Mouse (Mus musculus): ENCODE results near the gene Slc40a1. TPM values are rescaled to one million over a fixed set of nuclear protein-coding genes. Genes with fewer than 3 reads are reported as not detected.
A peak's percentile ranks its signal among the peaks of the same experiment; 100 is the strongest.

Gene Slc40a1
- polyA plus RNA-seq, 1 experiment from 2014 or later: 26.0 TPM

DNA sequence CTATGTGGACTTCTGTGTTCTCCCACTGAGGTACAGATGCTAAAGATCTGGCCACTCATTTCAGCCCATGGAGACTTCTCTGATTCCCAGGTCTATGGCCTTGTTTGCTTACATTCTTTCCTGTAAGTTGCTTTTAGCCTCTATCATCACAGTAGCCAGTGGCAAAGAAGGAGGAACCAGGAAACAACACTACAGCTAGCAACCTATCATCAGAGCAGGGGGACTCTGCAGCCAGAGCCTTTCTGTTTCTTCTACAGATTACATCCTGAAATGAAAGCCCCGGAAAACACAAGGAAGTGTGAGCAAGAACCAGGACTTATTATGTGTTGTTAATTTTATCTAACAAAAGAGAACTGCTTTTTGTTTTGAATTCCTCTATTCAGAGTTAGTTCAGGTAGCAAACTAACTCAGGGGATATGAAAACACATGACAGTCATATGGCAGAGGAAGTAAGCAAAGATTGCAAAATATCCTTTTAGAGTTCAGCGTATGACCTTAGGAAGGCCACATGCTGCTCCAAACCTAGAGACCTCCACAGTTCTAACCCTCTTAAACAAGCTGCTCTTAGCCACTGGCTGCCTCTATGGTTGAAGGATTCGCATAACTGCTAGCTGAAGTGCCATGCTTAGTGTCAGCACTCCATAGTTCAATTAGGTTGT, 57.7 kb downstream of the Slc40a1 start:
- 56% methylated on average over 3 of the region's 3 CpGs for WGBS
- ATAC-seq (ENCODE audit: insufficient number of reproducible peaks, insufficient read depth, low FRiP score, low read depth): no peak
- Histone ChIP-seq H3K27ac (replicated peaks in 1 of 2; ENCODE audit: control insufficient read depth in 1 of 2, insufficient read depth in 1 of 2, low read depth in 2 of 2, low read length in 2 of 2) (no peak overlapping the region), H3K9ac (ENCODE audit: low read length) (no peak overlapping the region), H3K27me3 (ENCODE audit: control insufficient read depth, insufficient read depth, low read length) (no peaks in the 10 kb centered on the region), H3K4me3 (ENCODE audit: control insufficient read depth in 1 of 2, insufficient read depth in 1 of 2, low read depth in 1 of 2, low read length in 2 of 2) (no peak overlapping the region), H3K9me3 (ENCODE audit: control insufficient read depth, low read length) (no peaks in the 10 kb centered on the region), H3K4me2 (ENCODE audit: low read length) (no peak overlapping the region), H3K36me3 (ENCODE audit: control insufficient read depth, insufficient read depth, low read length) (no peaks in the 10 kb centered on the region), H3K4me1 (ENCODE audit: control insufficient read depth in 2 of 2, insufficient read depth in 2 of 2, low read length in 2 of 2) (peaks cover 12 to 36% of the 10 kb centered on the region in 2 experiments)

DNA sequence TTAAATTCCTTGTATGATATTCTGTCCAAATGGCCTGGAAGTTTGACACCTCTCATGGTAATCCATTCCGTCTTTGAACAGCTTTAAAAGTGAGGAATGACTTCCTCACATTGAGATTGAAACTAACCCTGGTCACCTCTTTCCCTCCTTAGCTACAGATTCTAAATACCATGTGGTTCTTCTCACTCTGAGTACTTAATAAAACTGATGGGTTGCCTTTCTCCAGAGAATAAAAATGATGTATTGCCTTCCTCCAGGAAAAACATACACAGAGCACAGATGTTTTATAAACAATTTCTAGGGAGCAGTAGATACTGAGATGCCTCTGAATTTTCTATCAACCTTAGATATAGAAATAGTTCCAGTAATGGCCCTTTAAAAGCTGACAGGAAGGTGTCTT, 58.3 kb downstream of the Slc40a1 start:
- Histone ChIP-seq H3K36me3 (ENCODE audit: control insufficient read depth, insufficient read depth, low read length) (no peaks in the 10 kb centered on the region), H3K4me1 (ENCODE audit: control insufficient read depth in 2 of 2, insufficient read depth in 2 of 2, low read length in 2 of 2) (peaks cover 12 to 36% of the 10 kb centered on the region in 2 experiments), H3K27me3 (ENCODE audit: control insufficient read depth, insufficient read depth, low read length) (no peaks in the 10 kb centered on the region), H3K4me3 (ENCODE audit: control insufficient read depth in 1 of 2, insufficient read depth in 1 of 2, low read depth in 1 of 2, low read length in 2 of 2) (no peak overlapping the region), H3K9ac (ENCODE audit: low read length) (no peak overlapping the region), H3K4me2 (ENCODE audit: low read length) (no peak overlapping the region), H3K27ac (replicated peaks in 1 of 2; ENCODE audit: control insufficient read depth in 1 of 2, insufficient read depth in 1 of 2, low read depth in 2 of 2, low read length in 2 of 2) (no peak overlapping the region), H3K9me3 (ENCODE audit: control insufficient read depth, low read length) (no peaks in the 10 kb centered on the region)
- WGBS: 80% methylated on average over 1 of the region's 1 CpGs
- ATAC-seq (ENCODE audit: insufficient number of reproducible peaks, insufficient read depth, low FRiP score, low read depth): no peak

DNA sequence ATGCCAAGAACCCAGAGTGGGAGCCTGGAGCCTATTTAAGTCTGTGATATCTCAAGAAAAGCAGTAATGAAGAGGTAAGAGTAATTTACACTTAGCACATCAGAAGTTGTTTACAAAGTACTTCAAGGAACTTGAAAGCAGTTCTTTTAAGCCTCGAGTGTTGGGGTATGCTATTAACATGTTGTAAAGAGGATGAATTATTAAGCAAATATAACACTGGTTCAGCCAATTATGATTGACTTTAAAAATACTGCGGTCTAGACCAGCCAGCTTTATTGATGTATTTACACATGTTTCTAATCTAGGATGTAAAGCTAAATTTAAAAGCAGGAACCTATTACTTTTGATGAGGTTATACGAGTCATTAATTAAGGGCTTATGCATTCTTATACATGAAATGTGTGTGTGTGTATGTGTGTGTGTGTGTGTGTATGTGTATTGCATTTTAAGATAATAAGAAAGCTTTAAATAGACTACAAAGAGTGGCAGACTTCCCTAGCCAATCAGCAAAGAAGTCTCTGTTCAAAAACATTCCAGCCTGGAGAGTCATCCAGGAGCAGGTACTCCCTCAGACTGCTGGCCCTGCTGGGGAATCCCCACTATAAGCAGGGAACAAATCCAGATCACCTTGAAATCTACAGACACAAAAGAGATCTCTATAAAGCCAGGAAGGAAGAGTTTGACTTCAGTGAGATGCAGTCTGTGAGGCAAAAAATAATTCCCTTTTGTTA, 59.9 kb downstream of the Slc40a1 start:
- WGBS: 64% methylated on average over 3 of the region's 3 CpGs
- Histone ChIP-seq H3K27ac (replicated peaks in 1 of 2; ENCODE audit: control insufficient read depth in 1 of 2, insufficient read depth in 1 of 2, low read depth in 2 of 2, low read length in 2 of 2) (peak overlapping the region in 1 of 2 experiments; percentile 21; a peak in 2 of 4 replicates), H3K27me3 (ENCODE audit: control insufficient read depth, insufficient read depth, low read length) (no peaks in the 10 kb centered on the region), H3K4me1 (ENCODE audit: control insufficient read depth in 2 of 2, insufficient read depth in 2 of 2, low read length in 2 of 2) (peaks cover 12 to 36% of the 10 kb centered on the region in 2 experiments), H3K4me3 (ENCODE audit: control insufficient read depth in 1 of 2, insufficient read depth in 1 of 2, low read depth in 1 of 2, low read length in 2 of 2) (no peak overlapping the region), H3K4me2 (ENCODE audit: low read length) (no peak overlapping the region), H3K36me3 (ENCODE audit: control insufficient read depth, insufficient read depth, low read length) (no peaks in the 10 kb centered on the region), H3K9me3 (ENCODE audit: control insufficient read depth, low read length) (no peaks in the 10 kb centered on the region), H3K9ac (ENCODE audit: low read length) (no peak overlapping the region)
- ATAC-seq (ENCODE audit: insufficient number of reproducible peaks, insufficient read depth, low FRiP score, low read depth): peak; percentile 56; the same call in 1 of the 2 replicates

DNA sequence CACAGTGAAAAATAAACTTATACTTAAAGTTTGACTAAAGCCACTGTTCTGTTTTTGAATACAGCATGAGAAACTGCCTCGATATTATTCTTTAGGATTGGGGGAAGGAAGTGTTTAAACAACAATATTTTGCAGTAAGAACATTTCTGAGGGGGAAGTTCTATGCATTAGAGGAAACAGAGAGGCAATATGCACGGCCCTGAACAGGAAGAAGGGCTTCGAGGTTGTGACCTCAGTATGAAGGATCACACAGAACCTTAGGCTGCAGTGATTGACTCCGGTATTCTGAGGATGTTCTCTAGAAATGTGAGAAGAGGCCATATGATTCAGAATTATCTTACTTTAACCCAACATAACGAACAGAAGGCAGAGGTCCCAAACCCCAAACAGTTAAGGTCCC, 60.6 kb downstream of the Slc40a1 start:
- 60% methylated on average over 5 of the region's 5 CpGs for WGBS
- H3K36me3 ChIP-seq (ENCODE audit: control insufficient read depth, insufficient read depth, low read length): no peaks in the 10 kb centered on the region
- H3K4me2 ChIP-seq (ENCODE audit: low read length): no peak overlapping the region
- H3K9ac ChIP-seq (ENCODE audit: low read length): no peak overlapping the region
- no peak overlapping the region for H3K4me3 ChIP-seq (ENCODE audit: control insufficient read depth in 1 of 2, insufficient read depth in 1 of 2, low read depth in 1 of 2, low read length in 2 of 2)
- H3K4me1 ChIP-seq (ENCODE audit: control insufficient read depth in 2 of 2, insufficient read depth in 2 of 2, low read length in 2 of 2): peaks cover 12 to 36% of the 10 kb centered on the region in 2 experiments
- H3K9me3 ChIP-seq (ENCODE audit: control insufficient read depth, low read length): no peaks in the 10 kb centered on the region
- H3K27me3 ChIP-seq (ENCODE audit: control insufficient read depth, insufficient read depth, low read length): no peaks in the 10 kb centered on the region
- no peak overlapping the region for H3K27ac ChIP-seq (replicated peaks in 1 of 2; ENCODE audit: control insufficient read depth in 1 of 2, insufficient read depth in 1 of 2, low read depth in 2 of 2, low read length in 2 of 2)
- ATAC-seq (ENCODE audit: insufficient number of reproducible peaks, insufficient read depth, low FRiP score, low read depth): no peak

DNA sequence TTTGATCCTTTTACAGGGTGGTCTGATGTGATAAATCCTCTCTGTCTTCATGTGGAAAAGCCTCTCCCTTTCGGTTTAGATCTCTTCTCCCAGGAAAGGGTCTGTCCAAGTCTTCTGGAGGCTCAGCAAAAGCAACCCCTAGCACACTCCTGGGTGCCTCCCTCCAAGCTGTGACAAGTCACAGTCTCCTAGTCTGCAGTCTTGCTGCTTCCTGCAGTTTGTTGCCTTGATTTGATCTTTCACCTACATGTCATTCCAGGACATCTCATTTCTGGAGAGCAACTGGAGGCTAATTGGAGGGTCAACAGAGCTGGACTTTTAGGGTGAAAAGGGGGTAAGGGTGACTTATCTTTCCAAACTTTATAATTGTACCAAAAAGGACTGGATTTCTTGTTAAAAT, 61.0 kb downstream of the Slc40a1 start:
- WGBS: 21% methylated on average over 1 of the region's 1 CpGs
- peak overlapping the region in 1 of 2 experiments; percentile 45; a peak in 2 of 4 replicates for H3K27ac ChIP-seq (replicated peaks in 1 of 2; ENCODE audit: control insufficient read depth in 1 of 2, insufficient read depth in 1 of 2, low read depth in 2 of 2, low read length in 2 of 2)
- H3K4me1 ChIP-seq (ENCODE audit: control insufficient read depth in 2 of 2, insufficient read depth in 2 of 2, low read length in 2 of 2): peaks cover 12 to 38% of the 10 kb centered on the region in 2 experiments

DNA sequence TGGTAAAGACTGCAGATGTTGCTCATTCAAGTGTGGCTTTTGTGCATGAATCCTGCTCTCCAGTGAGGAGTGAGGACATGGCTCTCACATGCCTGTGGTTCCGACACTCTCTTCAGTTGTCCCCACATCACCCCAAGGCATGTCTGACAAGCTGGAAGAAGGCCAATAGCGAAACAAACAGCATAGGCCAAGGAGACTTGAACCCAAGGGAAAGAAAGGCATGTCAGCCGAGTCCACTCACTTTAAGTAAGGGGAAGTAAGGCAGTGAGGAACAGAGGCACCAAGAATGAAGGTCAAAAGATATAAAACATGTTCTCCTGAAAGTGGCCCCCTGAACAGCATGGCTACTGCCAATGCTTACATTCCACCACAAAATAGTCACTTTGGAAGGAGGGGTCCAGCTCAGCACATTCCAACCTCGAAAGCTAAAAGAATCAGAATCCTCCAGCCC, 61.7 kb downstream of the Slc40a1 start:
- no peak overlapping the region for H3K4me3 ChIP-seq (ENCODE audit: control insufficient read depth in 1 of 2, insufficient read depth in 1 of 2, low read depth in 1 of 2, low read length in 2 of 2)
- no peaks in the 10 kb centered on the region for H3K9me3 ChIP-seq (ENCODE audit: control insufficient read depth, low read length)
- no peak overlapping the region for H3K9ac ChIP-seq (ENCODE audit: low read length)
- peaks cover 12 to 45% of the 10 kb centered on the region in 2 experiments for H3K4me1 ChIP-seq (ENCODE audit: control insufficient read depth in 2 of 2, insufficient read depth in 2 of 2, low read length in 2 of 2)
- 43% methylated on average over 4 of the region's 4 CpGs for WGBS
- ATAC-seq (ENCODE audit: insufficient number of reproducible peaks, insufficient read depth, low FRiP score, low read depth): no peak
- H3K27ac ChIP-seq (replicated peaks in 1 of 2; ENCODE audit: control insufficient read depth in 1 of 2, insufficient read depth in 1 of 2, low read depth in 2 of 2, low read length in 2 of 2): peak overlapping the region; percentile 3 to 39; a peak in 2 of 4 replicates
- no peak overlapping the region for H3K4me2 ChIP-seq (ENCODE audit: low read length)
- no peaks in the 10 kb centered on the region for H3K36me3 ChIP-seq (ENCODE audit: control insufficient read depth, insufficient read depth, low read length)
- H3K27me3 ChIP-seq (ENCODE audit: control insufficient read depth, insufficient read depth, low read length): no peaks in the 10 kb centered on the region

More for the DNA sequence above, 61.0 kb downstream of the Slc40a1 start:
- Histone ChIP-seq H3K9ac (ENCODE audit: low read length) (no peak overlapping the region), H3K4me3 (ENCODE audit: control insufficient read depth in 1 of 2, insufficient read depth in 1 of 2, low read depth in 1 of 2, low read length in 2 of 2) (no peak overlapping the region), H3K4me2 (ENCODE audit: low read length) (no peak overlapping the region), H3K9me3 (ENCODE audit: control insufficient read depth, low read length) (no peaks in the 10 kb centered on the region), H3K27me3 (ENCODE audit: control insufficient read depth, insufficient read depth, low read length) (no peaks in the 10 kb centered on the region), H3K36me3 (ENCODE audit: control insufficient read depth, insufficient read depth, low read length) (no peaks in the 10 kb centered on the region)
- no peak for ATAC-seq (ENCODE audit: insufficient number of reproducible peaks, insufficient read depth, low FRiP score, low read depth)

DNA sequence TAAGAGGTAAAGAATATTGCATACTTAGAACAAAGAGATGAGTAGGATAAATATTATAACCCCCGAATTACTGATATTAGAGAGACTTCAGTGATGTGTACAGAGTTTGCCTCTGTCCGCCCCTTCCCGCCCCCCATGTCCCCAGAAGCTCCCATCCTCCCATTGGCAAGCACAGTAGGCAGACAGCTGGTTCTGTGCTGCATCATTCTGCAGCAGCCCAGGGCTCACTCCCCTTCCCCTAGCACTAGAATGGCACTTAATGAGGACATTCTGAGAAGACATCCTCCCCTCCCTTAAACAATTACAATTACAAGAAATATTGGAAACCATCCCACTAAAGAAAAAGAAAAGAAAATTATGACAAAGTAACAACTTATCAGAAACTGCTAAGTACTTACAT, 62.7 kb downstream of the Slc40a1 start:
- WGBS: 91% methylated on average over 3 of the region's 3 CpGs
- H3K9ac ChIP-seq (ENCODE audit: low read length): no peak overlapping the region

More for the DNA sequence above, 62.7 kb downstream of the Slc40a1 start:
- H3K27ac ChIP-seq (replicated peaks in 1 of 2; ENCODE audit: control insufficient read depth in 1 of 2, insufficient read depth in 1 of 2, low read depth in 2 of 2, low read length in 2 of 2): no peak overlapping the region
- H3K4me1 ChIP-seq (ENCODE audit: control insufficient read depth in 2 of 2, insufficient read depth in 2 of 2, low read length in 2 of 2): peaks cover 12 to 45% of the 10 kb centered on the region in 2 experiments
- no peak overlapping the region for H3K4me3 ChIP-seq (ENCODE audit: control insufficient read depth in 1 of 2, insufficient read depth in 1 of 2, low read depth in 1 of 2, low read length in 2 of 2)
- no peak overlapping the region for H3K4me2 ChIP-seq (ENCODE audit: low read length)
- no peak for ATAC-seq (ENCODE audit: insufficient number of reproducible peaks, insufficient read depth, low FRiP score, low read depth)
- no peaks in the 10 kb centered on the region for H3K27me3 ChIP-seq (ENCODE audit: control insufficient read depth, insufficient read depth, low read length)
- no peaks in the 10 kb centered on the region for H3K9me3 ChIP-seq (ENCODE audit: control insufficient read depth, low read length)
- H3K36me3 ChIP-seq (ENCODE audit: control insufficient read depth, insufficient read depth, low read length): no peaks in the 10 kb centered on the region

All from heart, embryonic 14.5 days (tissue).